Mouse (Mus musculus) G1E (cell line): Measurements from ENCODE around the gene Gm28047.

Experiments used
- CTCF ChIP-seq: IDR thresholded peaks from 2 replicates; pipeline ENCODE4 v1.5.1; 2012; ENCODE audit warnings: low read depth, low read length, inconsistent platforms, mixed read lengths
- GATA1 ChIP-seq: IDR thresholded peaks from 2 replicates; pipeline ENCODE4 v1.6.1; 2012; ENCODE audit warnings: borderline replicate concordance, low read length, inconsistent platforms, mixed read lengths
- POLR2AphosphoS5 ChIP-seq: IDR thresholded peaks from 2 replicates; pipeline ENCODE4 v1.6.1; 2012; ENCODE audit warnings: low read depth, low read length, inconsistent platforms; ENCODE audit not compliant: insufficient replicate concordance
- TAL1 ChIP-seq: conservative IDR thresholded peaks from 2 replicates; pipeline ENCODE4 v1.6.1; 2012; ENCODE audit warnings: low read depth, low read length, inconsistent platforms, mixed read lengths

DNA sequence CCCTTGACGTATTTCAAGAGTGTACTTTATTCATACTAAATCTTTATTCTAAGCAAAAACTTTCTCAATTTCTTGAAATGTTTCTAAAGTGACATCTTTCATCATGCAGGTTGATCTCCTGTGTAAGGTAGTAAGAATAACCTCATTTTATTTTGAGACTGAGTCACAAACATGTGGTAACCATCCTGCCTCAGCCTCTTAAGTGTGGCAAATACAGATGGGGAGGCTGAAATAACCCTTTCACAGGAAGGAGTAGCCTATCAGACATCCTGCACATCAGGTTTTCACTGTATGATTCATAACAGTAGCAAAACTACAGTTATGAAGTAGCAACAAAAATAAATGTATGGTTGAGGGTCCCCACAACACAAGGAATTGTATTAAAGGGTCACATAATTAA is 69.3 kb downstream of the Gm28047 start:
- no peak for TF ChIP-seq CTCF
- TF ChIP-seq GATA1, result no peak
- TF ChIP-seq POLR2AphosphoS5, result no peak
- no peak for TF ChIP-seq TAL1
